Mouse (Mus musculus) macrophage (primary cell): Measurements from ENCODE around the gene Cog4. TPM values are rescaled to one million over a fixed set of nuclear protein-coding genes. Genes with fewer than 3 reads are reported as not detected.
A peak's percentile ranks its signal among the peaks of the same experiment; 100 is the strongest.

Experiments used
- H3K27ac ChIP-seq: fragments of 350-480 bp; formaldehyde crosslinking; 2 replicates; pipeline ENCODE4 v1.9.0; 2021
- H3K36me3 ChIP-seq: fragments of 350-480 bp; formaldehyde crosslinking; 2 replicates; pipeline ENCODE4 v1.9.0; 2021; ENCODE audit errors: inconsistent target
- H3K4me3 ChIP-seq: fragments of 350-480 bp; formaldehyde crosslinking; 2 replicates; pipeline ENCODE4 v1.9.0; 2021; ENCODE audit errors: inconsistent target
- H3K79me2 ChIP-seq: fragments of 350-480 bp; formaldehyde crosslinking; 2 replicates; pipeline ENCODE4 v1.9.0; 2021; ENCODE audit errors: inconsistent target
- WGBS: methylation state at CpG from one replicate; pipeline ENCODE4 v1.1.7; 2026; ENCODE audit warnings: inconsistent platforms; ENCODE audit not compliant: missing documents; 5-methylcytosine and 5-hydroxymethylcytosine counted together
- polyA plus RNA-seq: library from polyadenylated mRNA; stranded (reverse); fragments of 250-400 nt; gene quantifications from 3 replicates; pipeline ENCODE4 v1.2.4, GENCODE M21; 2018; ENCODE audit warnings: inconsistent platforms

Gene Cog4
- polyA plus RNA-seq, 1 experiment from 2014 or later, result 29.1 TPM

DNA sequence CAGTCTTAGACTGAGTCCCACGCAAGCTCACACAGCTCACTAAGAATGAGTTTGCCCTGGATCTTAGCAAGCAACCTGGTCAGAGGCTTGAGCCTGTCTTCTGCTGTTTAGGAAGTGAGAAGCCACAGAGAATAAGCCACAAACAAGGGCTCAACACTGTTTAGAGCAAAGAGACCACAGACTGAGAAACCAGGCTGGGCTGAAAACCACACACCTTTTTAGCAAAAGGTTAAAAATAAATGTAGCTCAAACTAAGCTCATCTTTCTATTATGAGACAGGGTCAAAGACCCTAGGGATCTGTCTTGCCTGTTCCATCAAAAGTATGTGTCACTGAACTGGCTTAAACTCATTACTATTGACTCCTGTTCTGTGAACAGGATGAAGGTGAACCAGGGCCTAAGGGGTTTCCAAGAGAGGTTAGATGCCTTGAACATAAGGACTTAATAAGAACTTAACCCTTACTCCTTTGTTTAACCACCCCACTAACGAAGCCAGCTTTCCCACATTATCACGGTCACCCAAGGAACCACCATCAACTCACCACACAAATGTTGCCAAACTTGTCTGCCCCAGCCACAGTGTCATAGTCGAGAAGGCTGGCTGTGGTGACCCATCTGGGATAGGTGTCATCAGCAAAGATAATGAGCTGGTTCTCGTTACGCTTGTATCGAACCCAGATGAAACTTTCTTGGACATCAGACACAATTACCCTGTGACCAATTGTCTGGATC is 33.2 kb upstream of the Cog4 start:
- no peaks in the 10 kb centered on the region; the same call in 1 of the 2 replicates for H3K79me2 ChIP-seq
- H3K4me3 ChIP-seq, result no peak overlapping the region
- peaks cover 86% of the 10 kb centered on the region for H3K36me3 ChIP-seq
- 83% methylated on average over 7 of the region's 7 CpGs for WGBS
- no peak overlapping the region for H3K27ac ChIP-seq

DNA sequence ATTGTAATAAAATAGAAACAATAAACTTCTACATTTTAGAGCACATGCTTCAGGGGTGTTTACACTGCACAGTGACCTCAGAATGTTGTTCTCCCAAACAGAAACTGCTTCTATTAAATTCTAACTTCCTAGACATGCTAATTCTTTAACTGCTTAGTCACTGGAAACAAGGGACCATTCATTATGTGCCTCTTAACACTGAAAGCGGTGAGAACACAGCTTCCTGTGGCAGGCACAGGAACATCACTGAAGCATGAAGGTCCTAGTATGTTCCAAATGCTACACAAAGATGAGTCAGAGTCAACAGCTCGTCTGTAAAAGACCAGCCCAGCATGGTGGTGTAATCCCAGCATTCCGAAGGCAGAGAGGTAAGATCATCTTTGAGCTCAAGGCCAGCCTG is 31.1 kb upstream of the Cog4 start:
- Histone ChIP-seq H3K36me3 (peaks cover 98% of the 10 kb centered on the region), H3K4me3 (no peak overlapping the region), H3K79me2 (peaks cover 2% of the 10 kb centered on the region; the same call in 1 of the 2 replicates), H3K27ac (no peak overlapping the region)
- WGBS, result 91% methylated on average over 3 of the region's 3 CpGs

DNA sequence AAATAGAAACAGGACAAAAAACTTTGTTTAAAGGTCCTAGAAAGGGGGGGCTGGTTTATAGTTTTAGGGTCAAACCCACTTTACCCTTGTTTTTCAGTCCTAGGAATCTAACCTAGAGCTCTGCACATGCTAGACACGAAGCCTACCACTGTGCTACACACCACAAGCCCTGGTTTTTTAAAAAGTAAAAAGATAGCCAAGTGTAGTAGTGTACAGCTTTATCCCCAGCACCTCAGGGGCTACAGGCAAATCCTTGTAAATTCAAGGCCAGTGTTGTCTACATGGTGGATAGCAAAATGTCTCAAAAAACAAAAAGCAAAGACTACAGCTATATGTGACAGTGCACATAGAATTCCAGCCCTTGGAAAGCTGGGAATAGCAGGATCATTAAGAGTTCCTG is 29.4 kb upstream of the Cog4 start:
- peaks cover 98% of the 10 kb centered on the region for H3K36me3 ChIP-seq
- peaks cover 13% of the 10 kb centered on the region; the same call in 1 of the 2 replicates for H3K79me2 ChIP-seq
- H3K27ac ChIP-seq, result no peak overlapping the region
- H3K4me3 ChIP-seq, result no peak overlapping the region
- 93% methylated on average over 1 of the region's 1 CpGs for WGBS

DNA sequence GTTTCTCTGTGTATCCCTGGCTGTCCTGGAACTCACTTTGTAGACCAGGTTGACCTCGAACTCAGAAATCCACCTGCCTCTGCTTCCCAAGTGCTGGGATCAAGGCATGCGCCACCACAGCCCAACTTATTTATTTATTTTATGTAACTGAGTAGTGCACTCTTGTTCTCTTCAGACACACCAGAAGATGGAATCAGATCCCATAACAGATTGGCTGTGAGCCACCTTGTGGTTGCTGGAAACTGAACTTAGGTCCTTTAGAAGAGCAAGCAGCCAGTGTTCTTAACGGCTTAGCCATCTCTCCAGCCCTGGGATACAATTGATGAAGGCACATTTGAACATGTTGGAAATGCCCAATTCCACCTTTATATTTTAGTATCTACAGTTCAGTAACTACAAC is 27.8 kb upstream of the Cog4 start:
- Histone ChIP-seq H3K79me2 (peaks cover 28% of the 10 kb centered on the region; the same call in 1 of the 2 replicates), H3K4me3 (no peak overlapping the region), H3K27ac (no peak overlapping the region), H3K36me3 (peaks cover 98% of the 10 kb centered on the region)
- WGBS, result 94% methylated on average over 3 of the region's 3 CpGs

DNA sequence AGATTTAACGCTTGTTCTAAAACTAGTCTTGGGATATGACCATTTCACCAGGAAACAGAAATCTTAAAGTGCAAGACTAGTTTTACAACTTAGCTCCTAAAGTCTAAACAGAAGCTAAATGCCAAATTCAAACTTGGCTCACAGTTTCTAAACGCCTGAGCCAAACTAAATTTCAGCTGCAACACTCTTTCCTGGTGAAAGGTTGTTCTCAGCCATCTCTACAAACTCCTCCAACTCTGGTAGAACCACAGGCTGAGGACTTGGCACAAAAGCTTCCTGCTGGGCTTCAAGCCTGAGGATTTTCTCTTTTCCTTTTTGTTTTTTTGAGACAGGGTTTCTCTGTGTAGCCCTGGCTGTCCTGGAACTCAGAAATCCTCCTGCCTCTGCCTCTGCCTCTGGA is 26.1 kb upstream of the Cog4 start:
- H3K4me3 ChIP-seq, result no peak overlapping the region
- H3K36me3 ChIP-seq, result peaks cover 93% of the 10 kb centered on the region
- 87% methylated on average over 2 of the region's 2 CpGs for WGBS
- H3K27ac ChIP-seq, result no peak overlapping the region
- H3K79me2 ChIP-seq, result peaks cover 40% of the 10 kb centered on the region

DNA sequence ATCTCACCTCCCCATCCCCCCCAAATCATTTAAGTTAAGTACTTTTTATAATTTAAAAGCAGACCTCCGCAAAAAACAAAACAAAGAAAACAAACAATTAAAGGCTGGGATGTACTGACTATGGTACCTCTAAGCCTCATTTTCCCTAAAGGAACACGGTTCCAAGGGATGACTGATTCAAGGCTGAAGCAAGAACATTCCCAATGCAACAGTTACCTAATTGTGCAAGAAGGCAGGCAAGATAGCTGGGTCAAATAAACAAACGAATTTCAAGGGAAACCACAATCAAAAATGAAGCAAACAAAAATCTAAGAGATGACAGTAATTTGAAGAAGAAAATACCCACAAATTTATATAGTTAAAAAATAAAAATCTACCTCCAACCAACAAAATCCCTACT is 24.4 kb upstream of the Cog4 start:
- peaks cover 53% of the 10 kb centered on the region for H3K79me2 ChIP-seq
- no peak overlapping the region for H3K27ac ChIP-seq
- peaks cover 94% of the 10 kb centered on the region for H3K36me3 ChIP-seq
- no peak overlapping the region for H3K4me3 ChIP-seq
- WGBS, result 85% methylated on average over 3 of the region's 3 CpGs

GRCm38 (mm10) chr8:110824861-110825260 is 21.5 kb upstream of the Cog4 start:
- Histone ChIP-seq H3K4me3 (no peak overlapping the region), H3K79me2 (peaks cover 82% of the 10 kb centered on the region), H3K36me3 (peaks cover 89% of the 10 kb centered on the region), H3K27ac (peak overlapping the region; percentile 34)
- WGBS, result 82% methylated on average over 1 of the region's 1 CpGs

DNA sequence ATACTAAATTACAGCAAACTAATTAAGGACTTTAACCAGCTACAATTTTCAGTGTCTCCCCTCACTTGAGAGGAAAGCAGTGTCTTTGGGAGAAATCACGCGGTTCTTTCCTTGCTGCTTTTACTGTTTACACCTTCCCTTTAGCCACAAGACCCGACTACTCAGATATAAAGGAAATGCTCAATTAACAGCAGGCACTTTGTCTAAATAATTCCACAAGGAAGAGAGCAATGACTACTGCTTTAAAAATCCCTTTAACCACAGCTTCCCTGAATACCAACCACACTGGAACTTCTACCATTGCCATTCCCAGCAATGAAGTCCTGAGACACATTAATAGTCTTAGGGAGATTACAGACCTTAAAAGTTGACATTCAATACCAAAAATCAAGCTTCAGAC is 17.9 kb upstream of the Cog4 start:
- Histone ChIP-seq H3K36me3 (peaks cover 77% of the 10 kb centered on the region), H3K4me3 (no peak overlapping the region), H3K79me2 (peaks cover 91% of the 10 kb centered on the region), H3K27ac (no peak overlapping the region)
- 82% methylated on average over 3 of the region's 3 CpGs for WGBS

DNA sequence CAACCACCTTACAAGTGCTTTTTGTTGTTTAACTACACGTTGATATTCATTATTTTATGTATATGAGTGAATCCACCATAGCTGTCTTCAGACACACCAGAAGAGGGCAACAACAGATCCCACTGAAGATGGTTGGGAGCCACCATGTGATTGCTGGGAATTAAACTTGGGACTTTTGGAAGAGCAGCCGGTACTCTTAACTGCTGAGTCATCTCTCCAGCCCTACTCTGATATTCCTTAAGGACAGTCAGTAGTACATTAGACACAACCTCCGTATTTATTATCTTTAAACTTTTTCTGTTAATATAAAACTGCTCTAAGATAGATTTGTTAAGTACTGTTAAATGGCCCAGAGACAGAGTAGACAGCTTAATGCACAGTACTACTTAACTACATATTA is 14.4 kb upstream of the Cog4 start:
- H3K4me3 ChIP-seq, result no peak overlapping the region
- H3K36me3 ChIP-seq, result peaks cover 81% of the 10 kb centered on the region
- peaks cover 99% of the 10 kb centered on the region for H3K79me2 ChIP-seq
- 87% methylated on average over 3 of the region's 3 CpGs for WGBS
- no peak overlapping the region for H3K27ac ChIP-seq

GRCm38 (mm10) chr8:110842012-110842574 is 4.3 kb upstream of the Cog4 start:
- WGBS, result 76% methylated on average over 3 of the region's 3 CpGs
- Histone ChIP-seq H3K4me3 (no peak overlapping the region), H3K27ac (no peak overlapping the region), H3K79me2 (peaks cover 98% of the 10 kb centered on the region), H3K36me3 (peaks cover 70% of the 10 kb centered on the region)

- 87% methylated on average over 5 of the region's 5 CpGs for WGBS
- peaks cover 98% of the 10 kb centered on the region for H3K79me2 ChIP-seq
- peaks cover 59% of the 10 kb centered on the region for H3K36me3 ChIP-seq
- H3K4me3 ChIP-seq, result no peak overlapping the region
- H3K27ac ChIP-seq, result no peak overlapping the region
Measured at GRCm38 (mm10) chr8:110843207-110843606, 3.2 kb upstream of the Cog4 start.

GRCm38 (mm10) chr8:110844941-110845340 is 1.5 kb upstream of the Cog4 start:
- peaks cover 96% of the 10 kb centered on the region for H3K79me2 ChIP-seq
- 56% methylated on average over 2 of the region's 3 CpGs for WGBS
- H3K27ac ChIP-seq, result no peak overlapping the region
- H3K36me3 ChIP-seq, result peaks cover 52% of the 10 kb centered on the region
- H3K4me3 ChIP-seq, result peak overlapping the region; percentile 100; the same call in 1 of the 2 replicates

DNA sequence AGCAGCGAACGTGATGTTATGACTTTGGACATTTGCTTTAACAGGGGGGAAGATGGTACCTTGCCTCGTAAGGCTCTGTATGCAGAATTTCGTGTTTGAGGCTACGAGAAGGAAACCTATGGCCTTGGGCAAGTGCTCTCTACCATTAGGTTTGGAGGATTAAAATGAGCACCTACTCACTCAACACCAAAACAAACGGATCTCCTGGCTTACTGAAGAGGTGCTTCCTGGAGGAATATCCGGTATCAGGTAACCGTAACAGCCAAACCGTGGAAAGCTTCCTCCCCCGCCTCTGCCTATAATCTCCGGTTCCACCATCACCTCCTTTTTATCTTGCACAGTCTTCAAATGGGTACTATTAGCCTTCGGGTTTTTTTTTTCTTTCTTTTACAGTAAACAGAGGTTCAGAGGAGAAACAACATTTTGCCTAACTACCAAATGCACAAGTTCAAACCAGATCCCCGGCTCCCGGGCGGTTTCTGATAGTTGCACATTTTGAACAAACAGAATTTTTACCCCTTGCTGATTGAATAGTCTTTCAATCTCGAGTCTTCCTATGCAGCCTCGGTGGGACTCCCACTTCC is 487 bp upstream of the Cog4 start:
- under 1% methylated on average over 17 of the region's 17 CpGs for WGBS
- peaks cover 86% of the 10 kb centered on the region for H3K79me2 ChIP-seq
- H3K4me3 ChIP-seq, result peak overlapping the region; percentile 100
- H3K36me3 ChIP-seq, result peaks cover 52% of the 10 kb centered on the region
- peak overlapping the region; percentile 84 for H3K27ac ChIP-seq

DNA sequence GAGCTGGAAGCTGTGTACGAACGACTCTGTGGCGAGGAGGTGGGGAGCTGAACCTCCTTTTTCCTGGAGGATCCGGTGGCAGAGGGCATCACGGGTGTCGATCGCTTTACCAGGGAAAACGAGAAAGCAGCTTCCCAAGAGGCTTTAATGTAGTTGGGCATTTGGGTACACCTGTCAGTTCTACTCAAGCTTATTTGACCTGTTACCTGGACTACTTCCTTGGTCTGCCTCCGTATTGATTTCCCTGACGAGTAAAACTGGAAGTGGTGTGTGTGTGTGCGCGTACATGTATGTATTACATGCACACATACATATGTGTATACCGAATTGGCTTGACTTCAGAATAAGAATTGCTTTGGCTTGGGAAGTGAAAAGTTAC is 760 bp downstream of the Cog4 start:
- 0% methylated on average over 13 of the region's 13 CpGs for WGBS
- H3K36me3 ChIP-seq, result peaks cover 52% of the 10 kb centered on the region
- peaks cover 74% of the 10 kb centered on the region for H3K79me2 ChIP-seq
- H3K4me3 ChIP-seq, result peak overlapping the region; percentile 100
- peak overlapping the region; percentile 84 for H3K27ac ChIP-seq
